Mouse (Mus musculus): ENCODE data around the gene Tet3. TPM values are rescaled to one million over a fixed set of nuclear protein-coding genes. Genes with fewer than 3 reads are reported as not detected.
A peak's percentile ranks its signal among the peaks of the same experiment; 100 is the strongest.

Gene Tet3
- polyA plus RNA-seq, 1 experiment = 15.4 TPM

- Histone ChIP-seq H3K36me3 (ENCODE audit: control insufficient read depth, insufficient read depth, low read length) (peaks cover 20% of the 10 kb centered on the region), H3K4me1 (ENCODE audit: control insufficient read depth, insufficient read depth, insufficient read length, low read length) (peaks cover 2% of the 10 kb centered on the region; the same call in 1 of the 2 replicates), H3K27ac (ENCODE audit: insufficient read depth, low read depth, low read length) (peak overlapping the region; percentile 30; the same call in 1 of the 2 replicates), H3K27me3 (ENCODE audit: control insufficient read depth, insufficient read depth, low read length) (no peaks in the 10 kb centered on the region), H3K4me3 (ENCODE audit: low read depth, low read length) (peak overlapping the region; percentile 87)
- WGBS = under 1% methylated on average over 6 of the region's 6 CpGs
- TF ChIP-seq CTCF (IDR thresholded peaks at IDR 0.05; ENCODE audit: extremely low read depth, insufficient read length, insufficient replicate concordance, low read depth, low read length) (no peak), POLR2A (IDR thresholded peaks at IDR 0.05; ENCODE audit: low read depth, low read length) (no peak)
These were observed 132.5 kb downstream of the Tet3 start for GRCm38 (mm10) chr6:83326394-83326736.

GRCm38 (mm10) chr6:83325525-83326393, 133.1 kb downstream of the Tet3 start, which contains the start of the genes Mthfd2 and Mob1a:
Gene Mthfd2 (minus strand): TSS chr6:83325908.
Gene Mob1a (plus strand): TSS chr6:83326016.
- Histone ChIP-seq H3K36me3 (ENCODE audit: control insufficient read depth, insufficient read depth, low read length) (peaks cover 14% of the 10 kb centered on the region), H3K4me3 (ENCODE audit: low read depth, low read length) (peak within 1 kb of the TSS; percentile 87), H3K27ac (ENCODE audit: insufficient read depth, low read depth, low read length) (peak within 1 kb of the TSS; percentile 82), H3K4me1 (ENCODE audit: control insufficient read depth, insufficient read depth, insufficient read length, low read length) (peaks cover 2% of the 10 kb centered on the region; the same call in 1 of the 2 replicates), H3K27me3 (ENCODE audit: control insufficient read depth, insufficient read depth, low read length) (no peaks in the 10 kb centered on the region)
- WGBS = 2% methylated on average over 65 of the region's 65 CpGs
- TF ChIP-seq CTCF (IDR thresholded peaks at IDR 0.05; ENCODE audit: extremely low read depth, insufficient read length, insufficient replicate concordance, low read depth, low read length) (no peak), POLR2A (IDR thresholded peaks at IDR 0.05; ENCODE audit: low read depth, low read length) (peak; percentile 94)

- WGBS = 79% methylated on average over 8 of the region's 8 CpGs
- Histone ChIP-seq H3K4me1 (ENCODE audit: control insufficient read depth, insufficient read depth, insufficient read length, low read length) (peaks cover 2% of the 10 kb centered on the region; the same call in 1 of the 2 replicates), H3K27ac (ENCODE audit: insufficient read depth, low read depth, low read length) (no peak overlapping the region), H3K36me3 (ENCODE audit: control insufficient read depth, insufficient read depth, low read length) (peaks cover under 1% of the 10 kb centered on the region), H3K27me3 (ENCODE audit: control insufficient read depth, insufficient read depth, low read length) (no peaks in the 10 kb centered on the region), H3K4me3 (ENCODE audit: low read depth, low read length) (no peak overlapping the region)
- TF ChIP-seq CTCF (IDR thresholded peaks at IDR 0.05; ENCODE audit: extremely low read depth, insufficient read length, insufficient replicate concordance, low read depth, low read length) (no peak), POLR2A (IDR thresholded peaks at IDR 0.05; ENCODE audit: low read depth, low read length) (no peak)
These were observed 135.0 kb downstream of the Tet3 start for GRCm38 (mm10) chr6:83323652-83324419.

- TF ChIP-seq CTCF (IDR thresholded peaks at IDR 0.05; ENCODE audit: extremely low read depth, insufficient read length, insufficient replicate concordance, low read depth, low read length) = no peak
- no peak for TF ChIP-seq POLR2A (IDR thresholded peaks at IDR 0.05; ENCODE audit: low read depth, low read length)
- Histone ChIP-seq H3K4me3 (ENCODE audit: low read depth, low read length) (no peak overlapping the region), H3K4me1 (ENCODE audit: control insufficient read depth, insufficient read depth, insufficient read length, low read length) (peaks cover 2% of the 10 kb centered on the region; the same call in 1 of the 2 replicates), H3K27ac (ENCODE audit: insufficient read depth, low read depth, low read length) (no peak overlapping the region), H3K27me3 (ENCODE audit: control insufficient read depth, insufficient read depth, low read length) (no peaks in the 10 kb centered on the region), H3K36me3 (ENCODE audit: control insufficient read depth, insufficient read depth, low read length) (no peaks in the 10 kb centered on the region)
- WGBS = 67% methylated on average over 2 of the region's 2 CpGs
These were observed 136.1 kb downstream of the Tet3 start for GRCm38 (mm10) chr6:83322794-83323193.

GRCm38 (mm10) chr6:83321927-83322326, 137.0 kb downstream of the Tet3 start:
- 56% methylated on average over 1 of the region's 1 CpGs for WGBS
- Histone ChIP-seq H3K27ac (ENCODE audit: insufficient read depth, low read depth, low read length) (no peak overlapping the region), H3K4me3 (ENCODE audit: low read depth, low read length) (no peak overlapping the region), H3K27me3 (ENCODE audit: control insufficient read depth, insufficient read depth, low read length) (no peaks in the 10 kb centered on the region), H3K36me3 (ENCODE audit: control insufficient read depth, insufficient read depth, low read length) (no peaks in the 10 kb centered on the region), H3K4me1 (ENCODE audit: control insufficient read depth, insufficient read depth, insufficient read length, low read length) (peaks cover 3% of the 10 kb centered on the region; the same call in 1 of the 2 replicates)
- TF ChIP-seq POLR2A (IDR thresholded peaks at IDR 0.05; ENCODE audit: low read depth, low read length) (no peak), CTCF (IDR thresholded peaks at IDR 0.05; ENCODE audit: extremely low read depth, insufficient read length, insufficient replicate concordance, low read depth, low read length) (no peak)

GRCm38 (mm10) chr6:83317108-83317741, 141.7 kb downstream of the Tet3 start:
- under 1% methylated on average over 52 of the region's 52 CpGs for WGBS
- peak; percentile 67 for TF ChIP-seq CTCF (IDR thresholded peaks at IDR 0.05; ENCODE audit: extremely low read depth, insufficient read length, insufficient replicate concordance, low read depth, low read length)
- TF ChIP-seq POLR2A (IDR thresholded peaks at IDR 0.05; ENCODE audit: low read depth, low read length) = peak; percentile 35; the same call in 1 of the 2 replicates
- Histone ChIP-seq H3K4me3 (ENCODE audit: low read depth, low read length) (peak overlapping the region; percentile 97), H3K4me1 (ENCODE audit: control insufficient read depth, insufficient read depth, insufficient read length, low read length) (peaks cover 4% of the 10 kb centered on the region; the same call in 1 of the 2 replicates), H3K27ac (ENCODE audit: insufficient read depth, low read depth, low read length) (peak overlapping the region; percentile 33; the same call in 1 of the 2 replicates), H3K27me3 (ENCODE audit: control insufficient read depth, insufficient read depth, low read length) (no peaks in the 10 kb centered on the region), H3K36me3 (ENCODE audit: control insufficient read depth, insufficient read depth, low read length) (no peaks in the 10 kb centered on the region)
